Mouse (Mus musculus) forebrain, embryonic 16.5 days (tissue): ENCODE measurements around the gene Aip. TPM values are rescaled to one million over a fixed set of nuclear protein-coding genes. Genes with fewer than 3 reads are reported as not detected.
"Not testable (repeated sequence)": the region's sequence is repeated elsewhere in the genome, so short reads cannot be mapped to it uniquely, and the experiment has no call there.

ENCODE experiments used
- ATAC-seq: fragments of 200-750 bp; cut with Nextera tagmentation; 2 replicates; pipeline ENCODE4 v1.8.0; 2017; ENCODE audit warnings: mild to moderate bottlenecking, moderate library complexity
- H3K27ac ChIP-seq: fragments of 300-500 bp; sonication (generic); 2 replicates; pipeline ENCODE4 v1.5.1; 2014; ENCODE audit warnings: low read length, control low read depth
- H3K27me3 ChIP-seq: fragments of 300-500 bp; sonication (generic); replicated peaks from 2 replicates; pipeline ENCODE4 v1.6.1; 2014; ENCODE audit warnings: low read length; ENCODE audit not compliant: control insufficient read depth, insufficient read depth
- H3K36me3 ChIP-seq: fragments of 300-500 bp; sonication (generic); 2 replicates; pipeline ENCODE4 v1.6.1; 2014; ENCODE audit not compliant: control insufficient read depth, insufficient read depth
- H3K4me1 ChIP-seq: fragments of 300-500 bp; sonication (generic); replicated peaks from 2 replicates; pipeline ENCODE4 v1.6.1; 2014; ENCODE audit warnings: low read length; ENCODE audit not compliant: control insufficient read depth, insufficient read depth
- H3K4me2 ChIP-seq: fragments of 300-500 bp; sonication (generic); 2 replicates; pipeline ENCODE4 v1.6.1; 2014; ENCODE audit warnings: mild to moderate bottlenecking, low read length, control low read depth
- H3K4me3 ChIP-seq: fragments of 300-500 bp; sonication (generic); replicated peaks from 2 replicates; pipeline ENCODE4 v1.5.1; 2014; ENCODE audit warnings: mild to moderate bottlenecking, low read length, control low read depth
- H3K9ac ChIP-seq: fragments of 300-500 bp; sonication (generic); replicated peaks from 2 replicates; pipeline ENCODE4 v1.6.1; 2014; ENCODE audit warnings: low read depth, low read length, control low read depth
- H3K9me3 ChIP-seq: fragments of 300-500 bp; sonication (generic); 2 replicates; pipeline ENCODE4 v1.6.1; 2016; ENCODE audit warnings: low read length; ENCODE audit not compliant: control insufficient read depth
- WGBS: fragments of 180-500 bp; shearing (Covaris S2); extraction: QIAGEN DNeasy Blood & Tissue Kit; methylation state at CpG from one replicate; pipeline ENCODE4 v1.1.7; 2014; 5-methylcytosine and 5-hydroxymethylcytosine counted together
- polyA plus RNA-seq: library from polyadenylated mRNA; unstranded; fragments of >200 nt; fragmentation: Nextera tagmentation; extraction: Ambion mirVana; gene quantifications from 2 replicates; pipeline ENCODE4 v1.2.1, GENCODE M21; 2015

Gene Aip
- polyA plus RNA-seq, 1 experiment from 2014 or later: 91.6 TPM

DNA sequence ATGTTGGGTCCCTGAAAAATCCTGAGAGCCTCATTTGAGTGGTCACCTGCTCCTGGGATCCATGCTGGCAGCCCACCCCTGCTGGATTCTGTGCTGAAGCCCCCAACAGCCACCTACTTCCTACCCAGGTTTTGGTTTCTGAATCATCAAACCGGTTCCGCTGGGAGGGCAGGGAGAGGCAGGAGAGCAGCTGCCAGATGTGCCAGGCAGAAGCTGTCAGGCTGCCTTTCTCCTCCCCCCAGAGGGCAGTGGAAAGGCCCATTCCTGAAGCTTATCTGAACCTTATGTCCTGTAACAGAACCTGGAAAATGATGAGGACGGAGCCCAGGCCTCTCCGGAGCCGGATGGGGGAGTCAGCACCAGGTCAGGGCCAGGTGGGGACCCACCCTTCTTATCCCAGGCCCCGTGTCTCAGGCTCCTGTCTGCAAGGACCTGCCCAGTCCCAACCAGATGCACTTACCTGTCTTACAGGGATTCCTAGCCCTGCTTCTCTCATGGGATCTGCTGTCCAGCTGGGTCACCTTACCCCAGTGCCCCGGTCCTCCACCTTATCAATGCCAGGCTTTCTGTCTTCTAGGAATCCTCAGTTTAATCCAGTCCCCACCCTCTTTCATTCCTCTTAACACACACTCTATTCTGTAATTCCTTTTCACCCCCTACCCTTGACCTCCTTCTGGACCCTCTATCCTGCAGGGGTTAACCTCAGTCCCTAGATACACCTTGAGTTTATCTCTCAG is 1.3 kb upstream of the Aip start:
- 61% methylated on average over 7 of the region's 7 CpGs for WGBS
- ATAC-seq: no peak
- Histone ChIP-seq H3K4me3 (peak overlapping the region; percentile 75), H3K27me3 (no peaks in the 10 kb centered on the region), H3K4me1 (peaks cover 13% of the 10 kb centered on the region), H3K36me3 (peaks cover 12% of the 10 kb centered on the region), H3K27ac (no peak overlapping the region), H3K9ac (peak overlapping the region; percentile 78), H3K9me3 (no peaks in the 10 kb centered on the region), H3K4me2 (peak overlapping the region; percentile 68)

DNA sequence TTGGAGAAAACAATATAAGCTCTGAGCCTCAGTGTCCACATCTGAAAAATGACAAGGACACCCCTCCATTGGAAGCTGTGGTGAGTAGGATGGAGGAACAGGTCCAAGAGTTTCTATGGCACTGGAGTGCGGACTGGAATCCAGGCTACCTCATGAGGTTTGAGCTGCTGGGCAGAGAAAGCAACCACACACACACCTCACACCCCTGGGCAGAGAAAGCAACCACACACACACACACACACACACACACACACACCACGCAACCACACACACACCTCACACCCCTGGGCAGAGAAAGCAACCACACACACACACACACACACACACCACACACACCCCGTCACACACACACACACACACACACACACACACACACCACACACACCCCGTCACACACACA is 390 bp downstream of the Aip start:
- Histone ChIP-seq H3K4me1 (peaks cover 18% of the 10 kb centered on the region), H3K4me2 (peak overlapping the region; percentile 68), H3K9ac (peak overlapping the region; percentile 78), H3K4me3 (peak overlapping the region; percentile 75)
- H3K36me3 ChIP-seq, H3K27me3 ChIP-seq, H3K27ac ChIP-seq, H3K9me3 ChIP-seq: not testable (repeated sequence)
- peak; percentile 6 for ATAC-seq
- 18% methylated on average over 3 of the region's 4 CpGs for WGBS

DNA sequence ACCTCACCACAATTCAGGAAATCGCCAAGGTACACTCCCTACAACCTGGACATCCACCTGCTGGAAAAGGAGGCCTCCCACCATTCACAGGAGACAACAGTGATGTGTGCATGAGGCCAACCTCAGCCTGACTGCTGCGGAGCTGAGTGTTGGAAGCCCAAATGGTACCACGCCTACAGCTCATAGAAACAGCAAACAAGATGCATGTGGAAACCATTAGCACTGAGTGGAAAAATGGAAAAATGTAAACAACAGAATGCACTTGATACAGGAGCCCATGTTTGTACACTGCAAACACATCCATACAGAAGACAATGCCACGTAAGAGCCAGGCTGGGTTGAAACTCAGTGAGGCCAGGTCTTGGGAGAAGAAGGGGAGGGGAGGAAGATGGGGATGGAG is 1.2 kb downstream of the Aip start:
- peaks cover 5% of the 10 kb centered on the region; the same call in 1 of the 2 replicates for H3K36me3 ChIP-seq
- 89% methylated on average over 4 of the region's 4 CpGs for WGBS
- H3K27ac ChIP-seq: no peak overlapping the region

DNA sequence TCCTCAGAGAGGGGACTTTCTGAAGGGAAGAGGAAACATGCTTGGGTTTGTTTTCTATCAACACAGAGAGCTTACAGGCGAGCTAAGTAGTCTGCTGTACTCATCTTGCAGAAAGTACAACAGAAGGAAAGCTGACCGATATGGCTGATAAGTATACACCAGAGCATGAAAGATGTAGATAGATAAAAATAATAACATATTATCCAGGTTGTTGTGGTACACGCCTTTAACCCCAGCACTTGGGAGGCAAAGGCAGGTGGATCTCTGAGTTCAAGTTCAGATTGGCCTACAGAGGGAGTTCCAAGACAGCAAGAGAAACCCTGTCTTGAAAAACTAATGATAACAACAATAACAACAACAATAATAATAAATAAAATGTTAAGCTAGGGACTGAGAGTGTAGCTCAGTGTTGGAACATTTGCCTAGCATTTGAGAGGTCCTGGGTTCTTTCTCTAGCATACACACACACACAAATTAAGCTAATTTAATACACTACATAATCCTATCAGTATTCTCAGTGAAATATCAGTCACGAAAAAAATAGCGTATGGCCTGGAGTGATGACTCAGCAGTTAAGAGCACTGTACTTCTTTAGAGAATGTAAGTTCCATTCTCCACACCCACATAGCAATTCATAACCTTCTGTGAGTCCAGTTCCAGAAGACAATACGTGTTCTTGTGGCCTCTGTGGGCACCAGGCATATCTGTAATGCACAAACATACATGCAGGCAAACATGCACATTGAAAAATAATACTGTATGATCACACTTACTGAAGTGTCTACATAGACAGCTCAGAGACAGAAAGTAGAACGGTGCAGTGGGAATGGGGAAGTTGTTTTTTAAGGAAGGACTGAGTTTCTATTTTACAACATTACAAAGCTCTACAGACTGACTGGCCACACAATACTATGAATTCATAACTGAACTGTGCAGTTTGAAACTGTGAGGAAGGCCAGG is 3.0 kb downstream of the Aip start:
- Histone ChIP-seq H3K36me3 (no peaks in the 10 kb centered on the region; the same call in 1 of the 2 replicates), H3K4me2 (no peak overlapping the region), H3K27me3 (no peaks in the 10 kb centered on the region), H3K4me1 (peaks cover 18% of the 10 kb centered on the region), H3K9ac (no peak overlapping the region), H3K27ac (no peak overlapping the region), H3K4me3 (no peak overlapping the region), H3K9me3 (no peaks in the 10 kb centered on the region)
- ATAC-seq: no peak
- WGBS: 84% methylated on average over 7 of the region's 7 CpGs

More for the DNA sequence above, 1.2 kb downstream of the Aip start:
- Histone ChIP-seq H3K9ac (no peak overlapping the region), H3K4me1 (peaks cover 18% of the 10 kb centered on the region), H3K9me3 (no peaks in the 10 kb centered on the region), H3K4me3 (no peak overlapping the region), H3K27me3 (no peaks in the 10 kb centered on the region), H3K4me2 (no peak overlapping the region)
- no peak for ATAC-seq

DNA sequence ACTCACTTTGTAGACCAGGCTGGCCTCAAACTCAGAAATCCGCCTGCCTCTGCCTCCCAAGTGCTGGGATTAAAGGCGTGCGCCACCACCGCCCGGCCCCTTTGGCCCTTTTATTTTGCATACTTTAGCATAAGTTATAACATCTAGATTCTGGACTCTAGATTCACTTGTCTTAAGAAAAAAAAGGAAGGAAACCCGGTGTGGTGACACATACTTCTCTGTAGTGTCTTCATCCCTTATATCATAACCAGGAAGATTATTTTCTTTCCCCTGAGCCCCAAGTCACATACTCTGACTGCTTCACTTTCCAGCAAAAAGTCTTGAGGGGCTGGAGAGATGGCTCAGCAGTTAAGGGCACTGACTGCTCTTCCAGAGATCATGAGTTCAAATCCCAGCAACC is 3.8 kb downstream of the Aip start:
- peak overlapping the region; percentile 6; the same call in 1 of the 2 replicates for H3K4me2 ChIP-seq
- WGBS: 62% methylated on average over 6 of the region's 6 CpGs
- not testable (repeated sequence) for H3K36me3 ChIP-seq, ATAC-seq, H3K4me3 ChIP-seq, H3K9me3 ChIP-seq, H3K9ac ChIP-seq, H3K27ac ChIP-seq, H3K27me3 ChIP-seq
- peaks cover 14% of the 10 kb centered on the region for H3K4me1 ChIP-seq

DNA sequence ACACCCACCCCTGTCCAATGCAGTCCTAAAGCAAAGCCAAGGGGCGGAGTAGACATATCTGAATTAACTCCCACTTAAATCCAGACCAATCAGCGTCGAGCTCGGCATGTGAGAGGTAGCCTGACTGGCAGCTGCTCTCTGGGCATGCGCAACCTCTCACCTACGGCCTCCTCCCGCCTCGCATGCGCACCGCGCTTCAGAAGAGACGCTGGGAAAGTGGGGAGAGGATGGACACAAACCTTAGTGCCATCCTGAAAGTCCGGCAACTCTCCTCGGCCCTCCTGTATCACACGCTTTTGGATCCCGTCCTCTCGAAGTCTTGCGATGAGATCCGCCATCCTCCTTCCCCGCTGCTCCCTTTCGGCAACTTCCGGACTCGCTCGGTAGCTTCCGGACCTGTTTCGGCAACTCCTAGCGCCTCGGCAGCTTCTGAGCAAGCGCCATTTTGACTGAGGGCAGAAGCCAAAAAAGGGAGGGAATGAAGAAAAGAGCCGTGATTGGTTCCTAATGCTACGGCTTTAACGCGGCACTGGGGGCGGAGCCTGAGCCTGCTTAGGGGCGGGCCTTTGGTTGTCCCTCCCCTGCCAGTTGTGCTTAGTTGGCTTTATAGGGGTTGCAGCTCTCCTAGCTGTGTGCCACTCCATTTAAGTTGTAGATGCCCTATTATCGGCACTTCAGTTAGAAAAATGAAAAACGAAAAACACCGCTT is 4.4 kb downstream of the Aip start:
- Histone ChIP-seq H3K9ac (peak overlapping the region; percentile 68), H3K4me2 (peak overlapping the region; percentile 56), H3K27me3 (no peaks in the 10 kb centered on the region), H3K36me3 (no peaks in the 10 kb centered on the region), H3K27ac (peak overlapping the region; percentile 84), H3K4me3 (peak overlapping the region; percentile 58), H3K4me1 (peaks cover 7% of the 10 kb centered on the region), H3K9me3 (no peaks in the 10 kb centered on the region)
- WGBS: 2% methylated on average over 38 of the region's 38 CpGs
- ATAC-seq: peak; percentile 80

DNA sequence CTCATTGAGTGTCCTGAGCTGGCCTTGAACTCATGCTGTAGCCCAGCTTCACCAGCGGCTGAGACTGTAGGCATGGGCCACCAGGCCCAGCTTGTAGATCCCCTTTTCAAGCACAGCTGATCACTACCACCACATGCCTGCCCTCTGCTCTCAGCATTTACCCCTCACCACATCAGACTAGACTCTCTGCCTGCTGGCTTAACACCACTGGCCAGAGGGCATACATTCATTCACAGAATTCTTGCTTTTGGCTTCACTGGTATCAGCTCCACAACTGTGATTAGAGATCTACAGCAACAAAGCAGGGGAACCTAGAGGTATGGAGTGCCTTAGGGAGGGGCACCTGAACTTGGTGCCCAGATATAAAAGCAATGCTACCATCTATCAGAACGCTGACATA is 5.2 kb downstream of the Aip start:
- 95% methylated on average over 2 of the region's 2 CpGs for WGBS
- no peak overlapping the region for H3K9ac ChIP-seq
- ATAC-seq: no peak

DNA sequence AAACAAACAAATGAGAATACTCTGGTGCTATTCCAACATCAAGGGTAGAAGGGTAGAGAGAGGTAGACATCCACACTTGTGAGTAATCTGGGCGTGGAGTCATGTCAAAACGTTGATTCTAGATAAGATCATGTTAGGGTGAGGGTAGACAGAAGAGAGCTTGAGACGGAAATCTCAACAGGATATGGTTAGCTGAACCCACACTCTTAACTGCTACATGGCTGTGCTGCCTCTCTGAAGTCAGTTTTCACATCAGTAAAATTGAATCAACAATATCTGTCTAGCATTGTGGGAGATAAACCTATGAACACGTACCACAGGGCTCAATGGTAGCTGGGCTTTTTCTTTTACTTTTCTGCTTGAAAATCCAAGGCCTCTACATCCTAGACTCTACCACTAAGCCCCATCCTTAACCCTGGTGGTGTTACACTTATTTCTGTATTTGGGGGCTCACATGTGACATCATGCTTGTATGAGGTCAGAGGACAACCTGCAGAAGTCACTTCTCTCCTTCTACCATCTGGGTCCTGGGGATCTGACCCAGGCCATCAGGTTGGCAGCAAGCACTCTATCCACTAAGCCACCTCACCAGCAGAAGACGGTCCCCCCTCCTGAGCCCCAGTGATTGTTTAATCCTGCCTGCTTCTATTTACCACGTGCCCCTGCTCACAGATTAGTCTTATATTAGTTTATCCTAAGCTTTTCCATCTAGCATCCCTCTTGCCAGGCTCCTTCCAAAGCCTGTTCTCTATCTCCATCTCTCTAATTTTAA is 5.8 kb downstream of the Aip start:
- H3K4me3 ChIP-seq: no peak overlapping the region
- WGBS: 90% methylated on average over 6 of the region's 6 CpGs
- no peak overlapping the region for H3K27ac ChIP-seq
- H3K9ac ChIP-seq: no peak overlapping the region
- H3K9me3 ChIP-seq: no peaks in the 10 kb centered on the region
- H3K36me3 ChIP-seq: peaks cover 7% of the 10 kb centered on the region
- H3K4me1 ChIP-seq: peaks cover 5% of the 10 kb centered on the region; the same call in 1 of the 2 replicates
- ATAC-seq: no peak
- no peak overlapping the region; the same call in 1 of the 2 replicates for H3K4me2 ChIP-seq
- no peaks in the 10 kb centered on the region for H3K27me3 ChIP-seq

More for the DNA sequence above, 5.2 kb downstream of the Aip start:
- H3K27ac ChIP-seq: no peak overlapping the region
- H3K9me3 ChIP-seq: no peaks in the 10 kb centered on the region
- peak overlapping the region; percentile 58 for H3K4me3 ChIP-seq
- H3K4me2 ChIP-seq: peak overlapping the region; percentile 56
- H3K36me3 ChIP-seq: peaks cover 5% of the 10 kb centered on the region
- H3K4me1 ChIP-seq: peaks cover 7% of the 10 kb centered on the region
- H3K27me3 ChIP-seq: no peaks in the 10 kb centered on the region
